Mouse (Mus musculus): ENCODE measurements at regions not wholly inside any gene's neighbourhood (a gene's known extent, or its start where the extent isn't known, plus 50 kb on each side); places are given as distances from the start of the nearest gene placed in this dataset.
A peak's percentile ranks its signal among the peaks of the same experiment; 100 is the strongest.

- H3K27ac ChIP-seq = no peak overlapping the region
- H3K27me3 ChIP-seq (ENCODE audit: poor library complexity, severe bottlenecking) = no peaks in the 10 kb centered on the region
- no peaks in the 10 kb centered on the region for H3K4me1 ChIP-seq
- WGBS = 88% methylated on average over 6 of the region's 6 CpGs
- no peak overlapping the region for H3K4me3 ChIP-seq
- no peak for DNase-seq (ENCODE audit: extremely low spot score, low spot score)
- H3K36me3 ChIP-seq (replicated peaks) = no peaks in the 10 kb centered on the region
- no peaks in the 10 kb centered on the region for H3K9me3 ChIP-seq
Measured at GRCm38 (mm10) chr8:80422190-80422589, 71.4 kb upstream of the Gypa start.

DNA sequence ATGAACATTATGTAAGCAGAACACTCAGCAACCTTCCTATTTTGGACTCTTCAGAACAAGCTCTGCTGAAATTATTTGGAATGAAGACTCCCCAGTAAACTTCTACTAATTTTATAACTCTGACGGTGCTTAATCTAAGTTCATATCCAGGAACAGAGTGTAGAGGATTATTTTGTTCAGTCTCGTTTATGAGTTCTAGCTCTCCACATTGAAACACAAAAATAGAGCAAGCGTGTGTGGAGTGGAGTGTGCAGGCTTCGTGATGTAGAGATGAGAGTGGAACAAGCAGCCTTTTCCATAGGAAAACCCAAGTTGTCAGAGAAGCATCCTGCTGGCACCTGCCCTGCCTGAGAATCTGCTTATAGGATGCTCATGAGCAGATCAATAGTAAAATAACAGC lies 77.5 kb upstream of the Gypa start:
- Histone ChIP-seq H3K9me3 (no peaks in the 10 kb centered on the region), H3K27me3 (ENCODE audit: poor library complexity, severe bottlenecking) (no peaks in the 10 kb centered on the region), H3K4me3 (no peak overlapping the region), H3K4me1 (no peaks in the 10 kb centered on the region), H3K36me3 (replicated peaks) (no peaks in the 10 kb centered on the region), H3K27ac (no peak overlapping the region)
- WGBS = 88% methylated on average over 4 of the region's 4 CpGs
- DNase-seq (ENCODE audit: extremely low spot score, low spot score) = no peak

DNA sequence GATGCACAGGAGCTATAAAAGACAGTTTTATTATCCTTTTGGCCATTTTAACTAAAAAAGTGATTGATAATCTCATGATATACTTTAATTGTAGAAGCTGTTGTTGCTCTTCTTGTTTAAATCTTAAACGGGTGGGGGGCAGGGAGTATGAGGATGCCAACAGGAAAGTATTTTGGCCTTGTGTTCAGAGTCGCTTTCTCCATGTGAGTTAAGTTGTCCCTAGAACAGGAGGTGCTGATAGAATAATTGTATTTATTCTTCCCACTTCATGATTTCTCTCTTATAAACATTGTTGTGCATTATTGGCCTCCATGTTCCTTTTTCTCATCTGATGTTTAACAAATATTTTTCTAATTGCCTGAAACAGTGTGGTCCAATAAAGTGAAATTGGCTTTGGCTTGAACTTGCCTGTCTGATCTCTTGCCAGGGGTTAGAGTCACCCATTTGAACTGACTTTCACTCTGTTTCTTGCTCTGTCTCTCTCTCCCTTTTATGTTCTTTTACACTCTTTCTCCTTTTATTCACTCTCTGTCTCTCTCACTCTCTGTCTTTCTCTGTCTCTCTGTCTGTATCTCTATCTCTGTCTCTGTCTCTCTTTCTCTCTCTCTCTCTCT lies 93.9 kb upstream of the Gypa start:
- 93% methylated on average over 2 of the region's 2 CpGs for WGBS

DNA sequence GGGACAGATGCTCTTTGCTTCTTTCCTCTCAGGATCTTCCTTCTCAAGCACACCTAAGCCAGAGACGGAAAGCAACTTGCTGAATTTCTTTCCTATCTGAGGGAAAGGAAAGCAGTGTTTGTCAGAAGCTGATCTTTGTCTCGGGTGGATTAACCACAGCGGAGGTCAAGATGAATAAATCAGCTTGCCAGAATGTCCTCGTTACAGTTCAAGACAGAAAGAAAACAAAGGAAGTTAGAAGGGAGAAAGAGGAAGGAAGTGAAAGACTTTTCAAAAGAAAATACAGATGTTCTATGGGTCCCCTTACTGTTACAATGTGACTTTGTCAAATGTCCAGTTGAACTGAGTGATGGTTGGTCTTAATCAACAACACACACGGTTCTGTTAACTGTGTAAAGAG lies 98.6 kb upstream of the Gypa start:
- Histone ChIP-seq H3K9me3 (no peaks in the 10 kb centered on the region), H3K4me1 (no peaks in the 10 kb centered on the region), H3K4me3 (no peak overlapping the region), H3K27ac (no peak overlapping the region), H3K27me3 (ENCODE audit: poor library complexity, severe bottlenecking) (no peaks in the 10 kb centered on the region), H3K36me3 (replicated peaks) (no peaks in the 10 kb centered on the region)
- DNase-seq (ENCODE audit: extremely low spot score, low spot score) = no peak
- WGBS = 60% methylated on average over 5 of the region's 5 CpGs

More for the DNA sequence above, 93.9 kb upstream of the Gypa start:
- H3K36me3 ChIP-seq (replicated peaks) = no peaks in the 10 kb centered on the region
- H3K27me3 ChIP-seq (ENCODE audit: poor library complexity, severe bottlenecking) = no peaks in the 10 kb centered on the region
- no peaks in the 10 kb centered on the region for H3K4me1 ChIP-seq
- H3K4me3 ChIP-seq = no peak overlapping the region
- H3K27ac ChIP-seq = no peak overlapping the region
- no peak for DNase-seq (ENCODE audit: extremely low spot score, low spot score)
- H3K9me3 ChIP-seq = no peaks in the 10 kb centered on the region

DNA sequence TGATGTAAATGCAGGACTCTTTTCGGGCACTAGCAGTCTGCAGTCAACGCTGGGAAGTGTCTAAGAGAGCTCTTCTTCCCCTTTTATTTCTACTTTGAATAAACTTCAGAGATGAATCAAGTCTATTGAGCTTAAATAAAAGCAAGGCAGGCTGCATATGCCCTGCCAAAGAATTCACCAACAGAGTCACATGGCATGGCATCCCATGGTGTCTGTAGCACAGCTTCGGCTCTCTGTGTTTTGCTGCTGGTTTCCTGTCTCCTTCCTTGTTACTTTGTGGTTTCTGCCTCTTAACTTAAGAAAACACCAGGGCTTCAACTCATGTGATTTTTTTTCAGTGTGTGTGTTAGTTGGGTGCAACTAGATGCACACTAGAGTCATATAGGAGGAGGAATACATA lies 100.5 kb upstream of the Gypa start:
- 87% methylated on average over 3 of the region's 3 CpGs for WGBS
- no peaks in the 10 kb centered on the region for H3K27me3 ChIP-seq (ENCODE audit: poor library complexity, severe bottlenecking)
- H3K36me3 ChIP-seq (replicated peaks) = no peaks in the 10 kb centered on the region
- no peak overlapping the region for H3K4me3 ChIP-seq
- no peak overlapping the region for H3K27ac ChIP-seq
- H3K9me3 ChIP-seq = no peaks in the 10 kb centered on the region
- H3K4me1 ChIP-seq = no peaks in the 10 kb centered on the region
- DNase-seq (ENCODE audit: extremely low spot score, low spot score) = no peak

GRCm38 (mm10) chr8:80369221-80369620 lies 124.4 kb upstream of the Gypa start:
- Histone ChIP-seq H3K9me3 (no peaks in the 10 kb centered on the region), H3K27ac (no peak overlapping the region), H3K4me3 (no peak overlapping the region), H3K36me3 (replicated peaks) (no peaks in the 10 kb centered on the region), H3K27me3 (ENCODE audit: poor library complexity, severe bottlenecking) (no peaks in the 10 kb centered on the region), H3K4me1 (no peaks in the 10 kb centered on the region)
- DNase-seq (ENCODE audit: extremely low spot score, low spot score) = no peak
- 94% methylated on average over 2 of the region's 2 CpGs for WGBS

DNA sequence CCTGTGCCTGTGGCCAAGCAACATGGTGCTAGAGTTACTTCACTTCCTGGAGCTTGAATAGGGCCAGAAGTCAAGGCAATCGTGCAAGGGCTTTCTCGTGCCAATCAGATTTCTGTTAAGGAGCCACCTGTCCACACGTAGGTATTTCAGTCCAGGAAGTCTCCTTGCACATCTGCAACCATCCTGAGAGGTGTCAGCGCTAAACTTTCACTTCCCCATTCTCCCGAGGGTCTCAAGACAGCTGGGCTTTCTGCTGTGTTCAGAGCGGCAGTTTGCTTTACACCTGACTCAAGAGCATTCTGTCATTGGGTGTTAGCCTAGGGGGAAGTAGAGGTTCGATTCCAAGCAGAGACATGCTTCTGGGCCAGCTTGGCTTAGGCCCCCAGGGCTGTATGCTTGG lies 129.5 kb upstream of the Gypa start:
- H3K4me3 ChIP-seq = no peak overlapping the region
- H3K36me3 ChIP-seq (replicated peaks) = no peaks in the 10 kb centered on the region
- 89% methylated on average over 7 of the region's 7 CpGs for WGBS
- H3K9me3 ChIP-seq = no peaks in the 10 kb centered on the region
- H3K27ac ChIP-seq = no peak overlapping the region
- H3K27me3 ChIP-seq (ENCODE audit: poor library complexity, severe bottlenecking) = no peaks in the 10 kb centered on the region
- DNase-seq (ENCODE audit: extremely low spot score, low spot score) = no peak
- 0 out of 2 replicates have a peak, but pooled peaks cover 4% of the 10 kb centered on the region for H3K4me1 ChIP-seq

- H3K27me3 ChIP-seq (ENCODE audit: poor library complexity, severe bottlenecking) = no peaks in the 10 kb centered on the region
- H3K4me3 ChIP-seq = no peak overlapping the region
- H3K27ac ChIP-seq = no peak overlapping the region
- 0 out of 2 replicates have a peak, but pooled peaks cover 3% of the 10 kb centered on the region for H3K4me1 ChIP-seq
- DNase-seq (ENCODE audit: extremely low spot score, low spot score) = no peak
- H3K36me3 ChIP-seq (replicated peaks) = no peaks in the 10 kb centered on the region
- 93% methylated on average over 4 of the region's 4 CpGs for WGBS
- no peaks in the 10 kb centered on the region for H3K9me3 ChIP-seq
Measured at GRCm38 (mm10) chr8:80343299-80343698, 150.3 kb upstream of the Gypa start.

- no peak overlapping the region for H3K27ac ChIP-seq
- H3K9me3 ChIP-seq = no peaks in the 10 kb centered on the region
- 88% methylated on average over 2 of the region's 2 CpGs for WGBS
- no peaks in the 10 kb centered on the region for H3K36me3 ChIP-seq (replicated peaks)
- 0 out of 2 replicates have a peak, but pooled peaks cover 3% of the 10 kb centered on the region for H3K4me1 ChIP-seq
- H3K27me3 ChIP-seq (ENCODE audit: poor library complexity, severe bottlenecking) = no peaks in the 10 kb centered on the region
- DNase-seq (ENCODE audit: extremely low spot score, low spot score) = no peak
- no peak overlapping the region for H3K4me3 ChIP-seq
Measured at GRCm38 (mm10) chr8:80337872-80338271, 155.7 kb upstream of the Gypa start.

GRCm38 (mm10) chr8:80328676-80329075 lies 164.9 kb upstream of the Gypa start:
- DNase-seq (ENCODE audit: extremely low spot score, low spot score) = no peak
- peaks cover 8% of the 10 kb centered on the region for H3K4me1 ChIP-seq
- 73% methylated on average over 2 of the region's 2 CpGs for WGBS
- no peak overlapping the region for H3K4me3 ChIP-seq
- H3K27me3 ChIP-seq (ENCODE audit: poor library complexity, severe bottlenecking) = no peaks in the 10 kb centered on the region
- H3K9me3 ChIP-seq = no peaks in the 10 kb centered on the region
- H3K27ac ChIP-seq = no peak overlapping the region
- no peaks in the 10 kb centered on the region for H3K36me3 ChIP-seq (replicated peaks)

DNA sequence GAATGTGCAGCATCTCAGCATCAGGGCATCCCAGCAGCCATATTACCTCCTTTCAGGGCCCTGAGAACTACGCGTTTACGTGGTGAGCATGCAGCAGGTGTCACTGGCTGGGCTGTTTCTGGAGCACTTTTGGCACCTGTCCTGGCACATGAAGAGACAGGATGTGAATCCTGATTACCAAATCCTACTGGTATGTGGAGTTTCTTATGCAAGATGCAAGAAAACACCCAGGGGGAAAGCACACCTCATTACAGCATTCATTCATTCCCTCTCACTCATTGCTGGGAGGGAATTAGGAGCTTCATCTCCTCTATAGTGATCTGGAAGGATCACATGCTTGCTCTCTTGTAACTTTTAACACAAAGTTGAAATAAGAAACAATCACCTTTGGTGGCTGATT lies 167.7 kb upstream of the Gypa start:
- no peaks in the 10 kb centered on the region for H3K9me3 ChIP-seq
- no peak overlapping the region for H3K27ac ChIP-seq
- no peak for DNase-seq (ENCODE audit: extremely low spot score, low spot score)
- WGBS = 94% methylated on average over 3 of the region's 3 CpGs
- H3K27me3 ChIP-seq (ENCODE audit: poor library complexity, severe bottlenecking) = no peaks in the 10 kb centered on the region
- H3K36me3 ChIP-seq (replicated peaks) = no peaks in the 10 kb centered on the region
- H3K4me1 ChIP-seq = peaks cover 8% of the 10 kb centered on the region
- no peak overlapping the region for H3K4me3 ChIP-seq

DNA sequence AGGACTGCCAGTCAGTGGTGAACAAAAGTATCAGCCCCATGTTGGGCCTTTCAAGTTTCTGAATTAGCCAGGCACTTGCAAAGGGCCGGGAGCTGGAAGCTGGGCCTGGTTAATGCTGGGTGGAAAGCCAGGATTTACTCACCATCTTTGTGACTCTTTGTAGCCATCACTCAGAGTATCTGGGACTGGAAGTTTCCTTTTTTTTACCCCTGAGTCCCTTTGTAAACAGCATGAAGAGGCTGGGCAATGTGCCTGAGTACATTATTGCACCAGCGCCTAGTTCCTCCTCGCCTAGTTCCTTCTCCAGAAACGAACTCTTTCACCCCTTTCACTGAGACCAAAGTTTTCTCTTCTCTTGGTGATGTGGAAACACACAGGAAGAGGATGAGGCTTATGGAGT lies 168.4 kb upstream of the Gypa start:
- no peak for DNase-seq (ENCODE audit: extremely low spot score, low spot score)
- Histone ChIP-seq H3K9me3 (no peaks in the 10 kb centered on the region), H3K4me1 (peaks cover 8% of the 10 kb centered on the region), H3K4me3 (no peak overlapping the region), H3K27ac (no peak overlapping the region), H3K36me3 (replicated peaks) (no peaks in the 10 kb centered on the region), H3K27me3 (ENCODE audit: poor library complexity, severe bottlenecking) (no peaks in the 10 kb centered on the region)
- whole genome bisulfite sequencing = 68% methylated on average over 4 of the region's 4 CpGs

DNA sequence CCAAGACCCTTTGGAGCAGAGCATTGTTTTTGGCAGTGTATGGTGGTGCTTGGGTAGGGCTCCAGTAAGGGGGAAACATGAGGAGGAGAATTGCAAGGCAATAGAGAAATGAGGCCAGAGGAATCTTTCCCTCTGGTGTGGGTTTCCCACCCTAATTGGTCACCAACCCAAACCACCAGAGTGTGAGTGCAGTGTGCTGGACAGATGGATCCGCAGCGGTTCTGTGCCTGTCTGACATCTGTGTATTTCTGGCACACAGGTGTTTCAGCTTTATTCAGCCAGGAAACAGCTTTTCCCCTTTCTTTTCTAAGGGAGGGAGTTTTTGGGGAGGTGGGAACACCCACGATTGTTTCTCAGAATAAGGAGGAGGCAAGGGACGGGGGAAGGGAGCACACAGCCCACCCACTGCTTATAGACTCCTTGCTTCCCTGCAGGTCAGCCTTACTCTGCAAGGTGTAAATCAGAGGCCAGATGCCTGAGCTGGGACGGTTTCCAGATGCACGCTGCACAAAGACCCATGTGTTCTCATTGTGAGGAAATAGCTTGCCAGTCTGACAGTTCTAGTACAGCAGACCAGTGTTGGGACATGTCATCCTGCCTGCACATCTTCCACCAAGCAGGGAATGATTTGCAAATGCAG lies 175.2 kb upstream of the Gypa start:
- WGBS = 43% methylated on average over 6 of the region's 6 CpGs
- DNase-seq (ENCODE audit: extremely low spot score, low spot score) = peak; percentile 15
- Histone ChIP-seq H3K9me3 (no peaks in the 10 kb centered on the region), H3K27me3 (ENCODE audit: poor library complexity, severe bottlenecking) (peaks cover 46% of the 10 kb centered on the region), H3K27ac (peak overlapping the region; percentile 25; the same call in 1 of the 2 replicates), H3K36me3 (replicated peaks) (no peaks in the 10 kb centered on the region), H3K4me1 (peaks cover 38% of the 10 kb centered on the region), H3K4me3 (no peak overlapping the region)

All from forebrain, embryonic 10.5 days (tissue).